Mouse (Mus musculus) liver, embryonic 16.5 days (tissue): ENCODE measurements around the gene Slc44a1. TPM values are rescaled to one million over a fixed set of nuclear protein-coding genes. Genes with fewer than 3 reads are reported as not detected.
A peak's percentile ranks its signal among the peaks of the same experiment; 100 is the strongest.

Experiments used
- ATAC-seq: fragments of 200-750 bp; cut with Nextera tagmentation; 2 replicates; pipeline ENCODE4 v1.8.0; 2017; ENCODE audit warnings: low read depth, mild to moderate bottlenecking, moderate number of reproducible peaks, moderate library complexity
- H3K27ac ChIP-seq: fragments of 300-500 bp; sonication (generic); 2 replicates; pipeline ENCODE4 v1.5.1; 2014; ENCODE audit warnings: mild to moderate bottlenecking, low read length
- H3K27me3 ChIP-seq: fragments of 300-500 bp; sonication (generic); 2 replicates; pipeline ENCODE4 v1.6.1; 2014; ENCODE audit warnings: low read depth, low read length, mixed read lengths; ENCODE audit not compliant: control insufficient read depth, insufficient read depth
- H3K36me3 ChIP-seq: fragments of 300-500 bp; sonication (generic); 2 replicates; pipeline ENCODE4 v1.6.1; 2014; ENCODE audit warnings: mild to moderate bottlenecking; ENCODE audit not compliant: control insufficient read depth, insufficient read depth
- H3K4me1 ChIP-seq: fragments of 300-500 bp; sonication (generic); 2 replicates; pipeline ENCODE4 v1.6.1; 2014; ENCODE audit warnings: low read depth, low read length, mixed read lengths; ENCODE audit not compliant: control insufficient read depth
- H3K4me2 ChIP-seq: fragments of 300-500 bp; sonication (generic); 2 replicates; pipeline ENCODE4 v1.6.1; 2014; ENCODE audit warnings: low read depth, low read length, mixed read lengths
- H3K4me3 ChIP-seq: fragments of 300-500 bp; sonication (generic); 2 replicates; pipeline ENCODE4 v1.5.1; 2014; ENCODE audit warnings: low read depth, mild to moderate bottlenecking, low read length
- H3K9ac ChIP-seq: fragments of 300-500 bp; sonication (generic); 2 replicates; pipeline ENCODE4 v1.6.1; 2014; ENCODE audit warnings: low read depth, low read length
- H3K9me3 ChIP-seq: fragments of 300-500 bp; sonication (generic); replicated peaks from 2 replicates; pipeline ENCODE4 v1.6.1; 2016; ENCODE audit warnings: low read length; ENCODE audit not compliant: control insufficient read depth
- WGBS: fragments of 180-500 bp; shearing (Covaris S2); extraction: QIAGEN DNeasy Blood & Tissue Kit; methylation state at CpG from one replicate; pipeline ENCODE4 v1.1.7; 2014; ENCODE audit not compliant: insufficient replicate concordance; 5-methylcytosine and 5-hydroxymethylcytosine counted together
- polyA plus RNA-seq: library from polyadenylated mRNA; unstranded; fragments of >200 nt; fragmentation: Nextera tagmentation; extraction: Ambion mirVana; gene quantifications from 2 replicates; pipeline ENCODE4 v1.2.1, GENCODE M21; 2015

The Slc44a1 gene
- polyA plus RNA-seq, 1 experiment from 2014 or later = 9.7 TPM

GRCm38 (mm10) chr4:53416928-53417327, 23.3 kb upstream of the Slc44a1 start:
- peaks cover 13% of the 10 kb centered on the region for H3K4me1 ChIP-seq
- no peaks in the 10 kb centered on the region for H3K9me3 ChIP-seq
- no peak overlapping the region for H3K4me2 ChIP-seq
- ATAC-seq = no peak
- H3K4me3 ChIP-seq = no peak overlapping the region
- no peaks in the 10 kb centered on the region for H3K27me3 ChIP-seq
- WGBS = 55% methylated on average over 7 of the region's 7 CpGs
- H3K36me3 ChIP-seq = no peaks in the 10 kb centered on the region
- H3K27ac ChIP-seq = no peak overlapping the region
- no peak overlapping the region for H3K9ac ChIP-seq

- no peaks in the 10 kb centered on the region for H3K4me1 ChIP-seq
- no peak overlapping the region for H3K4me3 ChIP-seq
- H3K27me3 ChIP-seq = no peaks in the 10 kb centered on the region
- ATAC-seq = no peak
- no peaks in the 10 kb centered on the region for H3K36me3 ChIP-seq
- no peak overlapping the region for H3K27ac ChIP-seq
- H3K9me3 ChIP-seq = no peaks in the 10 kb centered on the region
- 63% methylated on average over 2 of the region's 2 CpGs for WGBS
- no peak overlapping the region for H3K9ac ChIP-seq
- no peak overlapping the region for H3K4me2 ChIP-seq
Measured at GRCm38 (mm10) chr4:53422799-53423198, 17.4 kb upstream of the Slc44a1 start.

- no peak overlapping the region for H3K27ac ChIP-seq
- peaks cover 8% of the 10 kb centered on the region for H3K4me1 ChIP-seq
- no peak overlapping the region for H3K4me2 ChIP-seq
- H3K9me3 ChIP-seq = no peaks in the 10 kb centered on the region
- no peak overlapping the region for H3K9ac ChIP-seq
- no peak overlapping the region for H3K4me3 ChIP-seq
- no peak for ATAC-seq
- 68% methylated on average over 4 of the region's 4 CpGs for WGBS
- H3K27me3 ChIP-seq = no peaks in the 10 kb centered on the region
- H3K36me3 ChIP-seq = no peaks in the 10 kb centered on the region
Measured at GRCm38 (mm10) chr4:53427120-53427519, 13.1 kb upstream of the Slc44a1 start.

- Histone ChIP-seq H3K9ac (no peak overlapping the region), H3K27me3 (no peaks in the 10 kb centered on the region), H3K27ac (no peak overlapping the region), H3K4me2 (no peak overlapping the region), H3K36me3 (no peaks in the 10 kb centered on the region), H3K9me3 (no peaks in the 10 kb centered on the region), H3K4me3 (no peak overlapping the region), H3K4me1 (peaks cover 14% of the 10 kb centered on the region)
- 51% methylated on average over 6 of the region's 6 CpGs for WGBS
- ATAC-seq = no peak
Measured at GRCm38 (mm10) chr4:53430522-53430921, 9.7 kb upstream of the Slc44a1 start.

GRCm38 (mm10) chr4:53431585-53432234, 8.5 kb upstream of the Slc44a1 start:
- H3K27ac ChIP-seq = peak overlapping the region; percentile 69
- H3K4me1 ChIP-seq = peaks cover 14% of the 10 kb centered on the region
- H3K27me3 ChIP-seq = no peaks in the 10 kb centered on the region
- H3K4me2 ChIP-seq = peak overlapping the region; percentile 24
- no peaks in the 10 kb centered on the region for H3K36me3 ChIP-seq
- H3K4me3 ChIP-seq = no peak overlapping the region
- WGBS = 48% methylated on average over 8 of the region's 10 CpGs
- ATAC-seq = peak; percentile 98
- no peak overlapping the region for H3K9ac ChIP-seq
- no peaks in the 10 kb centered on the region for H3K9me3 ChIP-seq

GRCm38 (mm10) chr4:53437110-53437755, 3.0 kb upstream of the Slc44a1 start:
- Histone ChIP-seq H3K9me3 (no peaks in the 10 kb centered on the region), H3K27me3 (peaks cover 22% of the 10 kb centered on the region), H3K4me1 (peaks cover 23% of the 10 kb centered on the region), H3K27ac (no peak overlapping the region), H3K36me3 (no peaks in the 10 kb centered on the region), H3K9ac (no peak overlapping the region), H3K4me2 (no peak overlapping the region), H3K4me3 (no peak overlapping the region)
- ATAC-seq = no peak
- WGBS = 69% methylated on average over 10 of the region's 10 CpGs

GRCm38 (mm10) chr4:53438386-53438785, 1.8 kb upstream of the Slc44a1 start:
- H3K4me1 ChIP-seq = peaks cover 18% of the 10 kb centered on the region
- no peak for ATAC-seq
- peak overlapping the region; percentile 41 for H3K27ac ChIP-seq
- H3K4me2 ChIP-seq = no peak overlapping the region
- WGBS = 65% methylated on average over 2 of the region's 2 CpGs
- no peak overlapping the region for H3K4me3 ChIP-seq
- H3K36me3 ChIP-seq = no peaks in the 10 kb centered on the region
- peaks cover 24% of the 10 kb centered on the region for H3K27me3 ChIP-seq
- no peaks in the 10 kb centered on the region for H3K9me3 ChIP-seq
- peak overlapping the region; percentile 18; the same call in 1 of the 2 replicates for H3K9ac ChIP-seq

- ATAC-seq = no peak
- Histone ChIP-seq H3K4me3 (peak overlapping the region; percentile 75), H3K9ac (peak overlapping the region; percentile 83; the same call in 1 of the 2 replicates), H3K36me3 (no peaks in the 10 kb centered on the region), H3K9me3 (no peaks in the 10 kb centered on the region), H3K27ac (peak overlapping the region; percentile 41), H3K4me2 (peak overlapping the region; percentile 89), H3K27me3 (peaks cover 24% of the 10 kb centered on the region), H3K4me1 (peaks cover 18% of the 10 kb centered on the region)
- 68% methylated on average over 7 of the region's 7 CpGs for WGBS
Measured at GRCm38 (mm10) chr4:53438836-53439480, 1.3 kb upstream of the Slc44a1 start.

- Histone ChIP-seq H3K4me1 (peaks cover 18% of the 10 kb centered on the region), H3K4me3 (peak overlapping the region; percentile 75), H3K36me3 (no peaks in the 10 kb centered on the region), H3K9me3 (no peaks in the 10 kb centered on the region), H3K9ac (peak overlapping the region; percentile 83), H3K4me2 (peak overlapping the region; percentile 89), H3K27ac (peak overlapping the region; percentile 85), H3K27me3 (peaks cover 24% of the 10 kb centered on the region)
- ATAC-seq = peak; percentile 1; the same call in 1 of the 2 replicates
- 12% methylated on average over 9 of the region's 9 CpGs for WGBS
Measured at GRCm38 (mm10) chr4:53439636-53440009, 590 bp upstream of the Slc44a1 start.
